Mouse (Mus musculus) hindbrain, embryonic 11.5 days (tissue): ENCODE results near the gene Gbgt1. TPM values are rescaled to one million over a fixed set of nuclear protein-coding genes. Genes with fewer than 3 reads are reported as not detected.
A peak's percentile ranks its signal among the peaks of the same experiment; 100 is the strongest.

Experiments
- ATAC-seq: fragments of 200-750 bp; cut with Nextera tagmentation; 2 replicates; pipeline ENCODE4 v1.8.0; 2017; ENCODE audit warnings: mild to moderate bottlenecking, moderate TSS enrichment, moderate library complexity; ENCODE audit not compliant: low FRiP score
- DNase-seq: peaks from one replicate; pipeline ENCODE4 v3.0.0-alpha.2; 2015; ENCODE audit warnings: low spot score
- H3K27ac ChIP-seq: fragments of 300-500 bp; sonication (generic); 2 replicates; pipeline ENCODE4 v1.5.1; 2014; ENCODE audit warnings: mild to moderate bottlenecking, low read depth, low read length
- H3K27me3 ChIP-seq: fragments of 300-500 bp; sonication (generic); 2 replicates; pipeline ENCODE4 v1.6.1; 2014; ENCODE audit warnings: mild to moderate bottlenecking, low read length, moderate library complexity, mixed read lengths; ENCODE audit not compliant: control insufficient read depth, insufficient read depth
- H3K36me3 ChIP-seq: fragments of 300-500 bp; sonication (generic); 2 replicates; pipeline ENCODE4 v1.6.1; 2014; ENCODE audit warnings: mild to moderate bottlenecking, low read length, moderate library complexity, mixed read lengths; ENCODE audit not compliant: control insufficient read depth, insufficient read depth
- H3K4me1 ChIP-seq: fragments of 300-500 bp; sonication (generic); replicated peaks from 2 replicates; pipeline ENCODE4 v1.6.1; 2014; ENCODE audit warnings: low read length, mixed read lengths; ENCODE audit not compliant: control insufficient read depth, insufficient read depth
- H3K4me2 ChIP-seq: fragments of 300-500 bp; sonication (generic); replicated peaks from 2 replicates; pipeline ENCODE4 v1.6.1; 2014; ENCODE audit warnings: mild to moderate bottlenecking, low read depth, low read length
- H3K4me3 ChIP-seq: fragments of 300-500 bp; sonication (generic); 2 replicates; pipeline ENCODE4 v1.5.1; 2014; ENCODE audit warnings: low read depth, low read length
- H3K9ac ChIP-seq: fragments of 300-500 bp; sonication (generic); 2 replicates; pipeline ENCODE4 v1.6.1; 2014; ENCODE audit warnings: low read depth, low read length
- H3K9me3 ChIP-seq: fragments of 300-500 bp; sonication (generic); 2 replicates; pipeline ENCODE4 v1.6.1; 2016; ENCODE audit warnings: low read length; ENCODE audit not compliant: control insufficient read depth
- WGBS: fragments of 180-500 bp; shearing (Covaris S2); extraction: QIAGEN DNeasy Blood & Tissue Kit; methylation state at CpG from one replicate; pipeline ENCODE4 v1.1.7; 2014; 5-methylcytosine and 5-hydroxymethylcytosine counted together
- polyA plus RNA-seq: library from polyadenylated mRNA; unstranded; fragments of >200 nt; fragmentation: Nextera tagmentation; extraction: Ambion mirVana; gene quantifications from 2 replicates; pipeline ENCODE4 v1.2.1, GENCODE M21; 2014

The Gbgt1 gene
- polyA plus RNA-seq, 1 experiment from 2014 or later = 1.1 TPM

- no peak overlapping the region for H3K4me3 ChIP-seq
- ATAC-seq = peak; percentile 52; the same call in 1 of the 2 replicates
- WGBS = 52% methylated on average over 11 of the region's 11 CpGs
- DNase-seq = peak; percentile 88
- no peak overlapping the region for H3K4me2 ChIP-seq
- H3K27ac ChIP-seq = no peak overlapping the region
- no peak overlapping the region for H3K9ac ChIP-seq
- H3K27me3 ChIP-seq = no peaks in the 10 kb centered on the region
- H3K36me3 ChIP-seq = peaks cover 38% of the 10 kb centered on the region
- no peaks in the 10 kb centered on the region for H3K4me1 ChIP-seq
- H3K9me3 ChIP-seq = no peaks in the 10 kb centered on the region
Observed at GRCm38 (mm10) chr2:28547237-28548172, 50.8 kb downstream of the Gbgt1 start.

GRCm38 (mm10) chr2:28549157-28549556, 52.5 kb downstream of the Gbgt1 start:
- DNase-seq = no peak
- H3K27me3 ChIP-seq = no peaks in the 10 kb centered on the region
- H3K9ac ChIP-seq = no peak overlapping the region
- no peak overlapping the region for H3K4me3 ChIP-seq
- WGBS = 88% methylated on average over 13 of the region's 13 CpGs
- H3K27ac ChIP-seq = no peak overlapping the region
- no peak overlapping the region for H3K4me2 ChIP-seq
- no peak for ATAC-seq
- no peaks in the 10 kb centered on the region for H3K4me1 ChIP-seq
- peaks cover 35% of the 10 kb centered on the region for H3K36me3 ChIP-seq
- no peaks in the 10 kb centered on the region for H3K9me3 ChIP-seq

GRCm38 (mm10) chr2:28552301-28552700, 55.6 kb downstream of the Gbgt1 start:
- H3K27me3 ChIP-seq = no peaks in the 10 kb centered on the region
- 94% methylated on average over 5 of the region's 5 CpGs for WGBS

More at GRCm38 (mm10) chr2:28552301-28552700, 55.6 kb downstream of the Gbgt1 start:
- no peaks in the 10 kb centered on the region for H3K4me1 ChIP-seq
- H3K4me3 ChIP-seq = no peak overlapping the region
- H3K27ac ChIP-seq = no peak overlapping the region
- DNase-seq (no peak), ATAC-seq (no peak)
- peaks cover 21% of the 10 kb centered on the region for H3K36me3 ChIP-seq
- no peak overlapping the region for H3K4me2 ChIP-seq
- H3K9ac ChIP-seq = no peak overlapping the region
- no peaks in the 10 kb centered on the region for H3K9me3 ChIP-seq

Other genes starting within 250 kb of the Gbgt1 start
- gene Ppp1r26, start 50.1 kb upstream of the Gbgt1 start, polyA plus RNA-seq = 3.4 and 4.3 TPM in 2 replicates
- gene 1700007K13Rik, start 30.6 kb upstream of the Gbgt1 start, polyA plus RNA-seq = 3.2 and 3.4 TPM in 2 replicates
- 62.8 and 66.4 TPM in 2 replicates for gene Mrps2, start 28.8 kb upstream of the Gbgt1 start, polyA plus RNA-seq
- gene Gm10134, start 9.2 kb downstream of the Gbgt1 start, polyA plus RNA-seq = 0.73 TPM in 1 of 2 replicates, not detected in the other
- gene Ralgds, start 16.2 kb downstream of the Gbgt1 start, polyA plus RNA-seq = 55.9 and 63.0 TPM in 2 replicates
- gene Cel, start 66.5 kb downstream of the Gbgt1 start, polyA plus RNA-seq = not detected in 2 replicates
- gene Gtf3c5, start 86.9 kb downstream of the Gbgt1 start, polyA plus RNA-seq = 38.1 and 38.2 TPM in 2 replicates
- 2.6 and 3.1 TPM in 2 replicates for gene Gfi1b, start 125.1 kb downstream of the Gbgt1 start, polyA plus RNA-seq
- gene Tsc1, start 144.3 kb downstream of the Gbgt1 start, polyA plus RNA-seq = 22.4 and 25.1 TPM in 2 replicates
- gene Spaca9, start 202.8 kb downstream of the Gbgt1 start, polyA plus RNA-seq = 3.3 and 5.3 TPM in 2 replicates
- gene Ak8, start 203.3 kb downstream of the Gbgt1 start, polyA plus RNA-seq = 1.3 and 1.5 TPM in 2 replicates